Mouse (Mus musculus) heart, embryonic 16.5 days (tissue): ENCODE data around the gene Tsfm. TPM values are rescaled to one million over a fixed set of nuclear protein-coding genes. Genes with fewer than 3 reads are reported as not detected.

Experiments
- ATAC-seq: fragments of 200-750 bp; cut with Nextera tagmentation; replicated peaks from 2 replicates; pipeline ENCODE4 v1.8.0; 2017; ENCODE audit warnings: moderate number of reproducible peaks; ENCODE audit not compliant: insufficient read depth, low FRiP score; ENCODE audit errors: extremely low read depth
- H3K27ac ChIP-seq: fragments of 300-500 bp; sonication (generic); 2 replicates; pipeline ENCODE4 v1.5.1; 2014; ENCODE audit warnings: mild to moderate bottlenecking, low read length, control low read depth, moderate library complexity
- H3K27me3 ChIP-seq: fragments of 300-500 bp; sonication (generic); 2 replicates; pipeline ENCODE4 v1.6.1; 2014; ENCODE audit warnings: low read length, mixed read lengths; ENCODE audit not compliant: control insufficient read depth, insufficient read depth
- H3K36me3 ChIP-seq: fragments of 300-500 bp; sonication (generic); 2 replicates; pipeline ENCODE4 v1.6.1; 2014; ENCODE audit not compliant: control insufficient read depth, insufficient read depth
- H3K4me1 ChIP-seq: fragments of 300-500 bp; sonication (generic); 2 replicates; pipeline ENCODE4 v1.6.1; 2014; ENCODE audit warnings: low read length, mixed read lengths; ENCODE audit not compliant: control insufficient read depth, insufficient read depth
- H3K4me2 ChIP-seq: fragments of 300-500 bp; sonication (generic); 2 replicates; pipeline ENCODE4 v1.6.1; 2014; ENCODE audit warnings: low read depth, mild to moderate bottlenecking, control low read depth, low read length
- H3K4me3 ChIP-seq: fragments of 300-500 bp; sonication (generic); 2 replicates; pipeline ENCODE4 v1.5.1; 2014; ENCODE audit warnings: mild to moderate bottlenecking, control low read depth, low read length
- H3K9ac ChIP-seq: fragments of 300-500 bp; sonication (generic); 2 replicates; pipeline ENCODE4 v1.6.1; 2014; ENCODE audit warnings: low read length, control low read depth
- H3K9me3 ChIP-seq: fragments of 300-500 bp; sonication (generic); replicated peaks from 2 replicates; pipeline ENCODE4 v1.6.1; 2016; ENCODE audit warnings: low read length; ENCODE audit not compliant: control insufficient read depth
- WGBS: fragments of 180-500 bp; shearing (Covaris S2); extraction: QIAGEN DNeasy Blood & Tissue Kit; methylation state at CpG from one replicate; pipeline ENCODE4 v1.1.7; 2014; 5-methylcytosine and 5-hydroxymethylcytosine counted together
- polyA plus RNA-seq: library from polyadenylated mRNA; unstranded; fragments of >200 nt; fragmentation: Nextera tagmentation; extraction: Ambion mirVana; gene quantifications from 2 replicates; pipeline ENCODE4 v1.2.1, GENCODE M21; 2015

The Tsfm gene
- polyA plus RNA-seq, 1 experiment from 2014 or later, result 89.3 TPM

DNA sequence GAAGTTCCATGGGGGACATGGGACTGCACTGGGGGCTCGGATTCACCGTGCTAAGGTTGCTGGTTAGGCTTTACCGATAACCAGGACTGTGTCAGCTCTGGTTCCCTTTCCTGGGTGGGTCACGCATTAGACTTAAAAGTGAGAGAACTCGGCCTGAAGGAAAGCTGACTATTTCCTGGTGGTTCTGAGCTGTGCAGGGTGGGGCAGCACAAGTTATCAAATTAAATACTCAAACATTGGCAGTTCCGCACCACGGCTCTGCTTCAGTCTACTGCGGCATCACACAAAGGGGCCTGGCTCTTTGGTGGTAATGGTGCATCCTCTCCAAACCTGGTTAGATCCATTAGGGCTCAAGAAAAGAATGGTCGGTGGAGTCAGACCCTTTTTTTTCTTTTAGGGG lies 29.3 kb downstream of the Tsfm start:
- H3K27ac ChIP-seq, result no peak overlapping the region
- no peak overlapping the region for H3K4me2 ChIP-seq
- WGBS, result 73% methylated on average over 9 of the region's 9 CpGs
- peaks cover 19% of the 10 kb centered on the region for H3K36me3 ChIP-seq
- H3K4me3 ChIP-seq, result no peak overlapping the region
- H3K9ac ChIP-seq, result no peak overlapping the region
- no peaks in the 10 kb centered on the region for H3K4me1 ChIP-seq
- ATAC-seq, result no peak
- no peaks in the 10 kb centered on the region for H3K27me3 ChIP-seq
- no peaks in the 10 kb centered on the region for H3K9me3 ChIP-seq

DNA sequence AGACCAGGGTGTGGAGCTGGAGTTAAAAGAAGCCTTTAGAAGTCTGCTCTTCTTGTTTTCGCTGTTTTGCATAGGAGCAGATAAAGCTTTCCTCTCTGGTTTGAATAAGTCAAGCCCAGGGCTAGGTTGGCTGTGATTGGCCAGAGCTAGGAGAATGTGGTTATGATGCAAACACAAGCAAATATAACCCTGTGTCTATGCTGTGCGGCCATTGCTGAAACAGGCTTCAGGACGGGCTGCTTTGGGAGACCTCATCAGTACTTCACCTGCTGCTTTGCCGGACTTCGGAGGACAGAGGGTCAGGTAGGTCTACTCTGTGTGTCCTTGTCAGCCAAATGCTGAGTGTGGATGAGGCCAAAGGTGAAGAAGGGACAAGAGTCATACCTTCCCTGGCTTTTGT lies 30.1 kb downstream of the Tsfm start, which contains the start of gene Avil:
Gene Avil, plus strand, starts transcription at position 181 of the 400 bp plus-strand sequence.
- H3K27ac ChIP-seq, result no peak within 1 kb of the TSS
- ATAC-seq, result no peak

GRCm38 (mm10) chr10:126997340-126998113 lies 33.1 kb downstream of the Tsfm start:
- Histone ChIP-seq H3K4me3 (no peak overlapping the region), H3K27ac (no peak overlapping the region), H3K9me3 (no peaks in the 10 kb centered on the region), H3K9ac (no peak overlapping the region), H3K36me3 (peaks cover 48% of the 10 kb centered on the region), H3K4me2 (no peak overlapping the region), H3K4me1 (no peaks in the 10 kb centered on the region), H3K27me3 (no peaks in the 10 kb centered on the region)
- ATAC-seq, result no peak
- 58% methylated on average over 13 of the region's 13 CpGs for WGBS

More for the DNA sequence above, 30.1 kb downstream of the Tsfm start, which contains the start of gene Avil:
- 86% methylated on average over 5 of the region's 5 CpGs for WGBS
- Histone ChIP-seq H3K27me3 (no peaks in the 10 kb centered on the region), H3K4me3 (no peak within 1 kb of the TSS), H3K9me3 (no peaks in the 10 kb centered on the region), H3K36me3 (peaks cover 21% of the 10 kb centered on the region), H3K9ac (no peak within 1 kb of the TSS), H3K4me2 (no peak within 1 kb of the TSS), H3K4me1 (no peaks in the 10 kb centered on the region)

DNA sequence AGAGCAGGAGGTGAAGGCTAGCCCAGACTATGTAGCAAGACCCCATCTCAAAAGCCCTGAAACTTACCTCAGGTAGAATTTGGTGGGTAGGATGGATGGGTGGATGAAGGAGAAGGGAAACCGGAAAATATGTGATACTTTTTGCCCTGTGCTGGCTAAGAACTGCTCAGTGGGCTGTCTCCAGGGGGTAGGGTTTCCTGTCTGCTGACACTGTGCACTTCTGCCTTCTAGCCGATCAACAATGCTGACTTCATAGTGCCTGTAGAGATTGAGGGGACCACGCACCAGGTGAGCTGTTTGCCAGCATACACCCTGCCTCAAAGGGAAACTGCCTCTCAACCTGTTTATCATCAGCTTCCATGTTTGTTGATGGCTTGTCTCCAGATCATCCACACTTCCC lies 37.0 kb downstream of the Tsfm start:
- no peak overlapping the region for H3K4me3 ChIP-seq
- H3K27me3 ChIP-seq, result no peaks in the 10 kb centered on the region
- no peak for ATAC-seq
- no peak overlapping the region for H3K27ac ChIP-seq
- peaks cover 54% of the 10 kb centered on the region for H3K36me3 ChIP-seq
- H3K9ac ChIP-seq, result no peak overlapping the region
- peaks cover 16% of the 10 kb centered on the region for H3K4me1 ChIP-seq
- H3K9me3 ChIP-seq, result no peaks in the 10 kb centered on the region
- H3K4me2 ChIP-seq, result no peak overlapping the region
- WGBS, result 81% methylated on average over 3 of the region's 3 CpGs

GRCm38 (mm10) chr10:126991676-126992075 lies 39.0 kb downstream of the Tsfm start:
- 61% methylated on average over 3 of the region's 3 CpGs for WGBS
- Histone ChIP-seq H3K4me3 (no peak overlapping the region), H3K4me2 (no peak overlapping the region), H3K27me3 (no peaks in the 10 kb centered on the region), H3K27ac (no peak overlapping the region), H3K36me3 (peaks cover 40% of the 10 kb centered on the region), H3K9me3 (no peaks in the 10 kb centered on the region), H3K4me1 (peaks cover 36% of the 10 kb centered on the region), H3K9ac (no peak overlapping the region)
- no peak for ATAC-seq

- H3K4me1 ChIP-seq, result peaks cover 48% of the 10 kb centered on the region
- 37% methylated on average over 7 of the region's 7 CpGs for WGBS
- peak overlapping the region; percentile 23; the same call in 1 of the 2 replicates for H3K4me2 ChIP-seq
- peak overlapping the region; percentile 15; the same call in 1 of the 2 replicates for H3K9ac ChIP-seq
- H3K27ac ChIP-seq, result peak overlapping the region; percentile 35
- H3K27me3 ChIP-seq, result no peaks in the 10 kb centered on the region
- H3K9me3 ChIP-seq, result no peaks in the 10 kb centered on the region
- H3K4me3 ChIP-seq, result no peak overlapping the region
- H3K36me3 ChIP-seq, result peaks cover 38% of the 10 kb centered on the region
- ATAC-seq, result peak; percentile 71
These were observed 40.2 kb downstream of the Tsfm start for GRCm38 (mm10) chr10:126990313-126991056.

DNA sequence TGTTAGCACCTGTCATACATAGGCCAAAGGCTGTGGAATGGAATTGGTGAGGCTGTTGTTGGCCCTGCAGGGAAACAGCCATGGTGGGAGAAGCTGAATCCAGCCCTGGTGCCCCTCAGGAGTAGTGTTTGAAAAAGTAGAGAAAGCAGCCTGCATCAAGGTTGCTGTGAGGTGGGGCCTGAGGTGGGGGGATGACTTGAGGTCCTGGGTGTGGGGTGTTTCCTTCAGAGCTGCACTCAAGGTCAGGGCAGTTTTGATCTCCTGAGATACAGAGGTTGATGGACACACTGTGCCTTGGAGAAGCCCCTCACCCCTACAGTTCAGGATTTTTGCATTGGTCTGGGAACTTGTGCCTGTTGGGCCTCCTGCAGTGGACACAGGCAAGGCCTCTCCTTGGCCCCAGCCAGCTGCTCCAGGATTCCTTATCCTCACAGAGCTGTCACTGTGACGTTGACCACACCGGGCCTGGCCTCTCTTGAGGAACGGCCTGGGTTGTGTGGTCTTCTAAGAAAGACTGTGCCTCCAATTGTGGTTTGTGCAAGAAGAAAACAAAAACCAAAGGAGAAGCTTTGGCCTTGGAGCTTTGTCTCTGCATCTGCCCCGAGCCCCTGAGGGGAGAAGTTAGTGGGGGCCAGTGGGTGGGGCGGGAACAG lies 42.0 kb downstream of the Tsfm start:
- no peaks in the 10 kb centered on the region for H3K27me3 ChIP-seq
- peak overlapping the region; percentile 13 for H3K4me2 ChIP-seq
- peaks cover 66% of the 10 kb centered on the region for H3K4me1 ChIP-seq
- peak overlapping the region; percentile 53 for H3K9ac ChIP-seq
- peak overlapping the region; percentile 92 for H3K27ac ChIP-seq
- peaks cover 22% of the 10 kb centered on the region for H3K36me3 ChIP-seq
- ATAC-seq, result no peak
- H3K9me3 ChIP-seq, result no peaks in the 10 kb centered on the region
- no peak overlapping the region for H3K4me3 ChIP-seq
- WGBS, result 24% methylated on average over 5 of the region's 5 CpGs

GRCm38 (mm10) chr10:126987183-126988118 lies 43.2 kb downstream of the Tsfm start:
- H3K4me3 ChIP-seq, result peak overlapping the region; percentile 17
- no peak for ATAC-seq
- peak overlapping the region; percentile 53 for H3K9ac ChIP-seq
- peaks cover 10% of the 10 kb centered on the region for H3K36me3 ChIP-seq
- peak overlapping the region; percentile 92 for H3K27ac ChIP-seq
- H3K4me2 ChIP-seq, result peak overlapping the region; percentile 39
- H3K27me3 ChIP-seq, result no peaks in the 10 kb centered on the region
- no peaks in the 10 kb centered on the region for H3K9me3 ChIP-seq
- WGBS, result 43% methylated on average over 8 of the region's 8 CpGs
- H3K4me1 ChIP-seq, result peaks cover 78% of the 10 kb centered on the region
